Mouse (Mus musculus) brain, embryonic 18.5 days (tissue): ENCODE measurements at regions not wholly inside any gene's neighbourhood (a gene's known extent, or its start where the extent isn't known, plus 50 kb on each side); places are given as distances from the start of the nearest gene placed in this dataset.
"Not testable (repeated sequence)": the region's sequence is repeated elsewhere in the genome, so short reads cannot be mapped to it uniquely, and the experiment has no call there.

Experiments
- DNase-seq: peaks from one replicate; pipeline ENCODE4 v3.0.0-alpha.2; 2012; ENCODE audit warnings: low read depth, low spot score

DNA sequence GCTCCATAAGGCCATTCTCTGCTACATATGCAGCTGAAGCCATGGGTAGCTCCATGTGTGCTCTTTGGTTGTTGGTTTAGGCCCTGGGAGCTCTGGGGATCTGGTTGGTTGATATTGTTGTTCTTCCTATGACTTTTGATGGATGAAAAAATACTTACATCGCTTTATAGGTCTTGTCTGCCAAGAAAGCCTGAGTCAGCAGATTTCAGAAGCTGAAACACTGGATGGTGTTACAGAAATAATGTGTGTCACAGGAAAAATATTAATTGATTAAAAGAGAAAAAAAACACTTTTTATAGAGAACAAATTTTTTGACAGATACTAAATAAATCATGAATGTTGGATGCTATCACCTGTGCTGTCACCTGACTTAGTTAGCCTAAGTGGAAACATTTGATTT lies 52.4 kb upstream of the Plxna2 start:
- DNase-seq, result no peak

GRCm38 (mm10) chr1:194563946-194564345 lies 54.1 kb upstream of the Plxna2 start:
- DNase-seq, result no peak

DNA sequence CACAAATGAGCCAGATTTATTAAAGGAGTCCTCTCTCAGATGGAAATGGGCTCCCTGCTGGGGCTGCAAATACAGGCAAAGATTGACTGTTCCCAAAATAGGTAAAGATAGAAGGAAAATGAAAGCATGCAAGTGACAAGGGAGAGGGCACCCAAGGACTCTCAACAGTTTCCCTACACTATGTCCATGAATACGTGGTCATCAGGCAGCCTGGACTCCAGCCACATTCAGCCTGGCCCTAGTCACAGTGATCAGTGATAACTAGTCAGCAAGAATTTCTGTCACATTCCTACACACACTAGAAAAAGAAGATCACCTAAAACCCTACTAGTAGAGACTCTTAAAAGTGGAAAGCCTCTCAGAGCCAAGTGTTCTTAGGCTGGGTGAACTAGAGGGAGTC lies 56.9 kb upstream of the Plxna2 start:
- no peak for DNase-seq

GRCm38 (mm10) chr1:194548661-194549060 lies 69.4 kb upstream of the Plxna2 start:
- DNase-seq, result no peak

DNA sequence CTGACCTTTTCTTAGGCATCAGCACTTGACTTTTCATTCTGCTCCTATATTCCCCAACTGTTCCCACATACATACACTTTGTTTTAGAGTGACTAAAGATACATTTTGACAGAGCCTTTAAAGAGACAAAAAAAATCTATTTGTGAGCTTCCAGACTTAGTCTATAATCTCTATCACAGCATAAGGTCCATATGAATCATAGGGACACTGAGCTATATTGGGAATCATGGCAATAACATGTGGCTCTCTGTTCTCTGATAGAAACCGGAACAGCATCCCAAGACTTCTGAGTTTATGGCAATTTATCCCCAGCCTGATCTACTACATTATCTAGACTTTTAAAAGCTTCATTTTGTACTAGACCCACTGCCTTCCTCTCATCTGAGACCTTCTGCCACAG lies 69.8 kb upstream of the Plxna2 start:
- no peak for DNase-seq

DNA sequence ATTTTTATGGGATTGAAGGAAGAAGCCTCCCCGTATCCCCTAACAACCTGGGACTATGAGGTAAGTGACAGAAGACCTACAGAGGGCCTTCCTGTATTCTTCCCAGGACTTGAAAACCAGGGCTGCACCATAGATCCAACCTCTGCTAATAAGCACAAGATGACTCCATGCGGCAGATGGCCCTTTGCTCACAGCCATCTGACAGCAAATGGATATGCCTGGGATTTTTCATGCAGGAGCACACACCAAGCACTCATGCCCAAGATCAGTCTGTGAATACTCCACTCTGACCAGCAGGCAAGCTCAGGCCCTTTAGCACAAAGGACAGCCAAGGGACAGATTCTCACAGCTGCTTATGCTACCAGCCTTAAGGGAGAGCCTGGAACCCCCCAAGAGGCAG lies 77.1 kb upstream of the Plxna2 start:
- no peak for DNase-seq

GRCm38 (mm10) chr1:194527342-194528165 lies 90.5 kb upstream of the Plxna2 start:
- no peak for DNase-seq

DNA sequence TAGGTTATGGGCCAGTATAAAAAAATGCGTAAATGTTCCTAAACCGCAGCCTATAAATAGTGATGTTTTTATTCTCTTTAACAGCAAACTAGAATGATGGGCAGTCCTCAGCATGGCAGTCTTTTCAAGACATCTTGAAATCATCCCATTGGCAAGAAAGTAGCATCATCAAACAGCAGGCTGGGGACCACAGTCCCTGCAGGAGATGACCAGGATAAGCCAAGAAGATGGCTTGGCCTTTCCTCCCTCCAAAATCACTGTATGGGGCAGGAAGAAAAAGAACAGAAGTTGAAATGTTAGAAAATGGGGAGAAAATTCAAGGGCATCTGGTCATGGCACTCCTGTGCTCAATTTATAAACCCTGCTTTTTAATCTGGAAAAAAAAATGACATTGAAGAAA lies 93.0 kb upstream of the Plxna2 start:
- DNase-seq, result no peak

DNA sequence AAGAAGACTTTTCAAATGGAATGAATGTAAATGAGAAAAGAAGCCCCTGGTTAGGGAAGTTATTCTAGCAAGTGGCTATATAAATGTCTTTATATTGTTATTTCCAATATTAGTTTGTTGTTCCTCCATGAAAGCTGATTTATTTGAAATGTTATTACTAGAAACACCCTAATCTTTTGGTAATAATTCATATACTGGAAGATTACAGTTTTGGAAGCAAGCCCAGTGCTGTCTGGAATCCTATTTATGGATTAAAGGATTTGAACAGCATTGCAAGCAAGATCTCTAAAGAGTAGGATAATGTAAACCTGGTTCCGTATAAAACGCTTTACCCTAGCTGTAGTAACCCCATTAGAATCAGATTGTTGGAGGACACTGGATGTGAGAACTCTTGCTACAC lies 96.8 kb upstream of the Plxna2 start:
- no peak for DNase-seq

DNA sequence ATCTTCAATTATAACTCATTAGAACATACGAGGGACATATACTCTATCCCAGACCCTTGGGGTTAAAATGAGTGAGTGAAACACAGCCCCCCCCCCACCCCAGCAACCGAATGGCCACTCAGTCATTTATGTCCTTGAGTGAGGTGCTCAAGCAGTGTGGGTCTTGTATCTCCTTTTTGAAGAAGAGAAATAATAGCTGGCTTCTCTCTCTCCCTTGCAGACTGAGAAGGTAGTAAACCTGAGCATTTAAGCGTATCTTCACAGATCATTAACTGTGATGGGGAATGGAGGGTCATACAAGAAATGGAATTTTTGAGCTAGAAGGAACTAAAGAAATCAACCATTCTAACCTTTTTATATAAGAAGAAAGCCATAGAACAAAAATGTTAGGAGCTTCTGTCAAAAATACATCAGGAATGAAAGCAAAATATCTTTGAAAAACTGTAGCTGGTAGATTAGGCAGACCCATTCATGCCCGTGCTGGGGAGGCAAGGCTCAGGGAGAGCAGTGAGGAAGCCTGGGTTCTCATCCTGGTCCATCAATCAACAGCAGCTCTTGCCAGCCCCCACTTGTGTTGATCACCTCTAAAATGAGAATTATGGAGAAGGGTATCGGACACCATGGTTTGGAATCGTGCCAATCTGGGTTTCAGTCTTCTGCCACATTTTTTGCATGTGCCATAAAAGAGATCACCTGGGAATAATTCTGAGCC lies 98.4 kb upstream of the Plxna2 start:
- no peak for DNase-seq

GRCm38 (mm10) chr1:194516136-194516535 lies 101.9 kb upstream of the Plxna2 start:
- no peak for DNase-seq

- DNase-seq, result no peak
Observed at GRCm38 (mm10) chr1:194508314-194508713, 109.7 kb upstream of the Plxna2 start.

GRCm38 (mm10) chr1:194505826-194506225 lies 112.2 kb upstream of the Plxna2 start:
- DNase-seq, result no peak

DNA sequence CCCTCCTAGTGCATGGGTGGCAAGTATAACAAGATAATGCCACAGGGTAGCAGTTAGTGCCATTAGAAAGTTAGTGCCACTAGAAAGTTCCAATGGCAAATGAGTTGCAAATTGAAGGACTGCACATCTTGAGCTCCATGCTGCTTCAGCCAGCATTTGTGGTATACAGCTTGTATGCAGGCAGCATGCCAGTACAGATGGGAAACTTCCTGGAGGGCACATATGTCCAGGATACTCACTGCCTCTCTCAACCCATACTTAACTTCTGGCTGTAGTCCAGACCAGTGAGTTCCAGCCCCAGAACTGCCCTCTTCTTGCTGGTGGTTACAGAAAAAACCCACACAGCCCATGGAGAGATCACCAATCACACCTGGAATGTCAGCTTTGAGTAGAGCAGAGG lies 113.8 kb upstream of the Plxna2 start:
- DNase-seq, result no peak

- no peak for DNase-seq
Observed at GRCm38 (mm10) chr1:194503517-194503916, 114.5 kb upstream of the Plxna2 start.

GRCm38 (mm10) chr1:194496424-194496823 lies 121.6 kb upstream of the Plxna2 start:
- no peak for DNase-seq

DNA sequence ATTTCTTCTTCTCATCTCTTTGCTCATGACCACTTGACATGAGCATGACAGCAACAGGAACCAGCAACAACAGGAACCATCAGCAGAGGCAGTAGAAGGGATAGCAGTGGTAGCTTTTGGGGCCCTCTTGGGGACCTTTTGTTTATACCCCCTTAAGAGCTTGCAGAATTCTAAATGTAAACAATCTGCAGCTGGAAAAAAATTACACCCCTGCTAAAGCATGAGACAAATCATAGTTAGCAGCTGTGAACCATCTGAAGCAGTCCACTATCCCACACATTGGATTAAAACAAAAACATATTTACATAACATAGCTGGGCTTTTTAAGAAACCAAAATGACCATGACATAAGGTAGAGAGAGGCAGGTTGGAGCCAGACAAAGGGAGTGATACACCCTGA lies 126.9 kb upstream of the Plxna2 start:
- no peak for DNase-seq

DNA sequence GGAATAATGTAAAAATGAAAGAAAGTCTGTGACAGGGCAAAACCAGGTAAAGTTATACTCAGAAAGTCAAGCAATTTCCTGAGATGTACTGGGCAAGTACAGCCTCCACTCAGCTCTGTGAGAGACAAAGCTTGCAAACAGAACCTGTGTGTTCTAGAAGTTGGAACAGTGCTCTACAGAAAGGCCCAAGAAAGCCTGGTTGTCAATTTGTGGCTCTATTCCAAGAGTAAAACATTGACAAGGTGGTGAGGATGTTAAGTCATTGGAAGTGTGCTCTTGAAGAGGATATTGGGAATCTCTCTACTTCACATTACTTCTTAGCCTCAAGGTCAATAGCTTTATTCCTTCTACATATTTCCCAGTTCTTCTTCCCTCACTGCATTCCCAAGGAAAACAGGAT lies 129.9 kb upstream of the Plxna2 start:
- DNase-seq, result no peak

DNA sequence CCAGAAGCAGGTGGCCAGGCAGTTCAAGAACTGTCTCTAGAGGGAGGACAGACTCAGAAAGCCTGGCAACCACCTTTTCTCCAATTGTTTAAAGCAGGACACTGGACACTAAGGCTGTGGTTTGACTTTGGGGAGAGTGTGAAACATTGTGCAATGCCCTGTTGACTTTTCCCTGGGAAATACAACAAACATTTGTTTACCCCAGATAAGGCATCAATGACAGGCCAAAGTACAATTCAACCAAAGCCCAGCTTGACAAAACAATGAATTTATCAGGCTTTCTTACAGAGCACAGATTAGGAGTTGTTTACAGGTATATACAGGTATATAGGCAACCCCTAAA lies 135.3 kb upstream of the Plxna2 start:
- no peak for DNase-seq

DNA sequence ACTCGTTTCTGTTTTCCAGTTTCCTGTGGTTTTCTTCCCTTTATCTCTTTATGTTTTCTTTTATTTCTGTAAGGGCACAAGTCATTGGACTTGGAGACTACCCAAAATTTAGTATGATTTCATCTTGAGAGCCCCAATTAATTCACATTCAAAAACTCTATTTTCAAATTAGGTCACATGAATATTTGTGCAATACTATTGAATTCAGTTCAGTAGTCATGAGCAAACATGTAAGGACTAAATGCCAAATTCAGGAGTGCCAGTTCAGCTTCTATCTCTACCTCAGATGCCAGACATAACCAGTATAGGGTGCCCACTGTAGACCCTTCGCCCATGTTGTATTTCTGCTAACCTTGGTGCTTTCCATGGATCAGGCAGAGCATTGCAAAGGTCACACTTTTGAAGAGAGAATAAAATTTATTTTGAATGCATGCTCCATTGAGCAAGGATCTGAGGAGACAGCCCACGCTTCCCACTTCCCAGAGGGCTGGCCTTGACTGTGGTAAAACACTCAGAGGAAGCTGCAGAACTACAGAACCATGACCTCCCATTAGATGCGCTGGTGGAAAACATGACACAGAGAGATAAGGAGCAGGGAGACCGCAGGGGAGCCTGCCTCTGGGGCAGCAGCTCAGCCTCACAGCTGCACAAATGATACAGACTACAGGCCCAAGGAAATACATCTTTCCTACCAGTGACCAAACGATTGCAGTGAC lies 135.9 kb upstream of the Plxna2 start:
- DNase-seq, result no peak

GRCm38 (mm10) chr1:194471281-194471680 lies 146.7 kb upstream of the Plxna2 start:
- DNase-seq, result not testable (repeated sequence)

- DNase-seq, result no peak
Observed at GRCm38 (mm10) chr1:194452480-194452879, 165.5 kb upstream of the Plxna2 start.

DNA sequence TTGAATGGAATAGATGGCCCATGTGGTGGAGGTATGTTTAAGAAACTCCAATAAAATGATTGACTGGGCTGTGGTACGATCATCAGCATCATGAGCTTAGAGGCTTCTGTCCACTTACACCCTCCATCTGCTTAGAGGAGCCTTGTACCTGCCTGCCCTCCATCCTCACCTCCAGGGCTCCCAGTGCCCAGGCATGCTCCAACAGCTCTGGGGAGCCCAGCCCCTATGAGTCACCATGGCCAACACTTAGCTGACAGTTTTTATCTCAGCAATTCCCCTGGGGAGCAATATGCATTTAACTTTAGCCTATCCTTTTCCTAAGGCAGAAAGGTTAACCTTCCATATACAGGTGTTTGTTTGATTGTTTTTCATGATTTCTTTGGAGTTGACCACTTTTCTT lies 174.3 kb upstream of the Plxna2 start:
- DNase-seq, result no peak
